Mouse (Mus musculus) adrenal gland (tissue): Measurements from ENCODE around the gene Ccn5.

Experiments
- intact Hi-C: fragments of 180-260 bp; cut with DNase I; formaldehyde crosslinking; loops from one replicate; pipeline ENCODE4 v1.15.1; 2025
- long read RNA-seq, 2 experiments: library from polyadenylated mRNA; unstranded; transcript quantifications; one replicate each; pipeline ENCODE4 v2.0.0; 2020; ENCODE audit warnings: borderline replicate concordance in 1 of 2; ENCODE audit not compliant: insufficient replicate concordance in 1 of 2

Gene Ccn5
- long read RNA-seq, experiment 1, result 0 reads
- long read RNA-seq, experiment 2, partial matches to known transcripts, result 0 of 1 reads
- long read RNA-seq, experiment 2, other reads (novel, unspliced or antisense), result 1 of 1 reads

GRCm38 (mm10) chr2:163820607-163821006 lies at the start of gene Ccn5:
Gene Ccn5, plus strand, starts transcription at chr2:163820861.
- intact Hi-C loops, result no loop called here

GRCm38 (mm10) chr2:163776661-163777060 lies 44.0 kb upstream of the Ccn5 start:
- intact Hi-C loops, result no loop called here

GRCm38 (mm10) chr2:163777061-163777460 lies 43.6 kb upstream of the Ccn5 start:
- intact Hi-C loops, result no loop called here

GRCm38 (mm10) chr2:163778896-163779295 lies 41.8 kb upstream of the Ccn5 start:
- intact Hi-C loops, result no loop called here

- intact Hi-C loops, result loop anchor here (10.0 kb wide), 1 partner anchor 51 kb away; no protein-coding TSS in a partner anchor
Measured at GRCm38 (mm10) chr2:163783368-163783767, 37.3 kb upstream of the Ccn5 start.

GRCm38 (mm10) chr2:163783901-163784300 lies 36.8 kb upstream of the Ccn5 start:
- intact Hi-C loops, result loop anchor here (10.0 kb wide), 1 partner anchor 51 kb away; no protein-coding TSS in a partner anchor

GRCm38 (mm10) chr2:163787086-163787485 lies 33.6 kb upstream of the Ccn5 start:
- intact Hi-C loops, result loop anchor here (10.0 kb wide), 1 partner anchor 48 kb away; no protein-coding TSS in a partner anchor

GRCm38 (mm10) chr2:163787709-163788108 lies 33.0 kb upstream of the Ccn5 start:
- intact Hi-C loops, result loop anchor here (10.0 kb wide), 1 partner anchor 47 kb away; no protein-coding TSS in a partner anchor

- intact Hi-C loops, result loop anchor here (10.0 kb wide), 1 partner anchor 46 kb away; no protein-coding TSS in a partner anchor
Measured at GRCm38 (mm10) chr2:163788484-163788883, 32.2 kb upstream of the Ccn5 start.

GRCm38 (mm10) chr2:163798411-163798810 lies 22.2 kb upstream of the Ccn5 start:
- intact Hi-C loops, result no loop called here

- intact Hi-C loops, result no loop called here
Measured at GRCm38 (mm10) chr2:163800832-163801231, 19.8 kb upstream of the Ccn5 start.

GRCm38 (mm10) chr2:163801406-163801805 lies 19.3 kb upstream of the Ccn5 start:
- intact Hi-C loops, result no loop called here

- intact Hi-C loops, result no loop called here
Measured at GRCm38 (mm10) chr2:163803838-163804237, 16.8 kb upstream of the Ccn5 start.

GRCm38 (mm10) chr2:163809166-163809565 lies 11.5 kb upstream of the Ccn5 start:
- intact Hi-C loops, result no loop called here

- intact Hi-C loops, result no loop called here
Measured at GRCm38 (mm10) chr2:163809704-163810103, 11.0 kb upstream of the Ccn5 start.

- intact Hi-C loops, result no loop called here
Measured at GRCm38 (mm10) chr2:163813077-163813476, 7.6 kb upstream of the Ccn5 start.

- intact Hi-C loops, result no loop called here
Measured at GRCm38 (mm10) chr2:163814739-163815465, 5.8 kb upstream of the Ccn5 start.

GRCm38 (mm10) chr2:163823248-163823647 lies 2.6 kb downstream of the Ccn5 start:
- intact Hi-C loops, result no loop called here

- intact Hi-C loops, result no loop called here
Measured at GRCm38 (mm10) chr2:163823771-163824170, 3.1 kb downstream of the Ccn5 start.

- intact Hi-C loops, result no loop called here
Measured at GRCm38 (mm10) chr2:163825861-163826260, 5.2 kb downstream of the Ccn5 start.

GRCm38 (mm10) chr2:163826494-163826893 lies 5.8 kb downstream of the Ccn5 start:
- intact Hi-C loops, result no loop called here

GRCm38 (mm10) chr2:163831163-163831562 lies 10.5 kb downstream of the Ccn5 start:
- intact Hi-C loops, result loop anchor here (10.0 kb wide), 1 partner anchor 46 kb away; no protein-coding TSS in a partner anchor

- intact Hi-C loops, result loop anchor here (10.0 kb wide), 1 partner anchor 53 kb away; no protein-coding TSS in a partner anchor
Measured at GRCm38 (mm10) chr2:163838043-163838442, 17.4 kb downstream of the Ccn5 start.
